Mouse (Mus musculus) small intestine, adult 2 months (tissue): ENCODE results near the gene Tmem51. TPM values are rescaled to one million over a fixed set of nuclear protein-coding genes. Genes with fewer than 3 reads are reported as not detected.
"Not testable (repeated sequence)": the region's sequence is repeated elsewhere in the genome, so short reads cannot be mapped to it uniquely, and the experiment has no call there.

Experiments
- H3K27ac ChIP-seq: fragments of 200-500 bp; 2 replicates; pipeline ENCODE4 v1.5.1; 2012; ENCODE audit warnings: low read depth, low read length, control low read depth, inconsistent platforms; ENCODE audit not compliant: insufficient read depth
- H3K27me3 ChIP-seq: fragments of 200-500 bp; 2 replicates; pipeline ENCODE4 v1.6.1; 2012; ENCODE audit warnings: mild to moderate bottlenecking, moderate library complexity, low read length, inconsistent platforms; ENCODE audit not compliant: control insufficient read depth, insufficient read depth
- H3K36me3 ChIP-seq: fragments of 200-500 bp; 2 replicates; pipeline ENCODE4 v1.6.1; 2012; ENCODE audit warnings: mild to moderate bottlenecking, low read length, control low read depth, inconsistent platforms; ENCODE audit not compliant: control insufficient read depth, insufficient read depth
- H3K4me1 ChIP-seq: fragments of 200-500 bp; 2 replicates; pipeline ENCODE4 v1.6.1; 2012; ENCODE audit warnings: low read length, inconsistent platforms, mixed read lengths; ENCODE audit not compliant: control insufficient read depth, insufficient read depth, insufficient read length
- H3K4me3 ChIP-seq: fragments of 200-500 bp; 2 replicates; pipeline ENCODE4 v1.5.1; 2012; ENCODE audit warnings: low read depth, mild to moderate bottlenecking, control low read depth, inconsistent platforms, low read length, moderate library complexity
- CTCF ChIP-seq: fragments of 200-500 bp; IDR thresholded peaks from 2 replicates; pipeline ENCODE4 v1.5.1; 2012; ENCODE audit warnings: low read depth, mild to moderate bottlenecking, control low read depth, inconsistent platforms, low read length, moderate library complexity, mixed read lengths; ENCODE audit not compliant: insufficient replicate concordance, insufficient read length; ENCODE audit errors: extremely low read depth
- POLR2A ChIP-seq: fragments of 200-500 bp; IDR thresholded peaks from 2 replicates; pipeline ENCODE4 v1.6.1; 2012; ENCODE audit warnings: low read depth, mild to moderate bottlenecking, control low read depth, inconsistent platforms, low read length, moderate library complexity
- WGBS: fragments of 180-500 bp; shearing (Covaris S2); methylation state at CpG from one replicate; pipeline ENCODE4 v1.1.7; 2018; 5-methylcytosine and 5-hydroxymethylcytosine counted together
- polyA plus RNA-seq: library from polyadenylated mRNA; depleted of rRNA; stranded (reverse); fragments of >200 nt; gene quantifications from 2 replicates; pipeline ENCODE4 v1.2.3, GENCODE M21; 2012

Gene Tmem51
- polyA plus RNA-seq, 1 experiment = 30.5 TPM

DNA sequence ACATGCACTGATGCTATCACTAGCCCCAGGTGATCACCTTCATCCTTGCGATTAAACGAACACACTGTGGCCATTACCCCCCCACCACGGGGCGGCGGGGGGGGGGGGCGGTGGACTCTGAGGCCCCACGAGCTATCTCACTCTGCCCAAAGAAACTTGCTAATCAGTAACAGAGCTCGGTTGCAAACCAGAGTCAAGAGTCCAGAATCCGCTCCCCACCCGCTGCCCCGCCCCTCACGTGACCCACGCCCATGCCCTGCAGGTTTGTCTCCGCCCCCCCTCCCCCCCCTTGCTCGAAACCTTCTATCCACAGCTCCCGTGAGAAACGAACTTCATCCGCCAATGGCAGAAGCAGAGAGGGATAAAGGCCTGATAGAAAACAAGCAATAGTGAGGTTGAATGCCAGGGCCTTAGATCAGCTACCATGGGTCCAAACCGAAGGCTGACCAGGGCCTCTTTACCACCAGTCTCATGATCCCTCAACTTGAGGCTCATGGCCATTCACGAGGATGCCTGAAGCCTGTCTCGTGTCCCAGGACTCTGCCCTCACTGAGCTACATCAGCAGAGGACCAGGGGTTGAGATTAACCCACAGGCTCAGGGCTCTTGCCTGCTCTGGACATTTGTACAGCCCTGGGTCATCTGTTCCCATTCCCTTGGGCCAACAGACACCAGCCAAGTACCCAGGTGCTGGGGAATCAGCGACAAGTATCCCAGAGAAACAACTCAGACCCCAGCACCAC is 31.5 kb downstream of the Tmem51 start:
- no peaks in the 10 kb centered on the region for H3K27me3 ChIP-seq
- peak overlapping the region; percentile 23; the same call in 1 of the 2 replicates for H3K4me3 ChIP-seq
- no peak for TF ChIP-seq POLR2A
- no peak for TF ChIP-seq CTCF
- H3K27ac ChIP-seq = peak overlapping the region; percentile 95
- 25% methylated on average over 22 of the region's 22 CpGs for WGBS
- peaks cover 54% of the 10 kb centered on the region for H3K4me1 ChIP-seq
- H3K36me3 ChIP-seq = no peaks in the 10 kb centered on the region

DNA sequence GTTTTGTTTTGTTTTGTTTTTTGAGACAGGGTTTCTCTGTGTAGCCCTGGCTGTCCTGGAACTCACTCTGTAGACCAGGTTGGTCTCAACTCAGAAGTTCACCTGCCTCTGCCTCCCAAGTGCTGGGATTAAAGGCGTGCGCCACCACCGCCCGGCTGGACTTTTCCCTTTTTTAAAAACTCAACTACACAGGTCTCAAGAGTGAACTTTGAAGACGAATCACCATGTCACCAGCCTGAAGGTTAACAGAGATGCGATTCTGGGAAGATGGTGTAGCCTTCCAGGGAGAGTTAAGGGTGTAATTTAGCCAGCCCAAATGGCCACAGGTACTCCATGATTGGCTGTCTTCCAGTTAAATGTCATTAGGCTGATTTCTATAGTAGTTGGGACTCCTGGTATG is 32.2 kb downstream of the Tmem51 start:
- H3K27ac ChIP-seq = peak overlapping the region; percentile 64
- H3K36me3 ChIP-seq, H3K27me3 ChIP-seq, H3K4me3 ChIP-seq: not testable (repeated sequence)
- WGBS = 43% methylated on average over 6 of the region's 6 CpGs
- peaks cover 61% of the 10 kb centered on the region for H3K4me1 ChIP-seq

DNA sequence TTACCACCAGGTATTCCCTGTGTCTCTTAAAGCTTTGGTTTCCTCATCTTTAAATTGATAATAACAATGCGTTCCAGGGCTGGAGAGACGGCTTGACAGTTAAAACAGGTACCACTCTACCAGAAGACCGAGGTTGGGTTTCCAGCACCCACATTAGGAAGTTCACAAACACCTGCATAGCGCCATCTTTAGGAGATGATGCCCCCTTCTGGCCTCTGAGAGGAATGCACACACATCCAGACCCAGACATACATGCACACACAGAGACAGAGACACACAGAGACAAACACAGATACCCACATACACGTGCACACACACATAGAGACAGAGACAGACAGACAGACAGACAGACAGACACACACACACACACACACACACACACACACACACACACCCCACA is 34.1 kb downstream of the Tmem51 start:
- no peak overlapping the region for H3K27ac ChIP-seq
- 97% methylated on average over 5 of the region's 5 CpGs for WGBS

DNA sequence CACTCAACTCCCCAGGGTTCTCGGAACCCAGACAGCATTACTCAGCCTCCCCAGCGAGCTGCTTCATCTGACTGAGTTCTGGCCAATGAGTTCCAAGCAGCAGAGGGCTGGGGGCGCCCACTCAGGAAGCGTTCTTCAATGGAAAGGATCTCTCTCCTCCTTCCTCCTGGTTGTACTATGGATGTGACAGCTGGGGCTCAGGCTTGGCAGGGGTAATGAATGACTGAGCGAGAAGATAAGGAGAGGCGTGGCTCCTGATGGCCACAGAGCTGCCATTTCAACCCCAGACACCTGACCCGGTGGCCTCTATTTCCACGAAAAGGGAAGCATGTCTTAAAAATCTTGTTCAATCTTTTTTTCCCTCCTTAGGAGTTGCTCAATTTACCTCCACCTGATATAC is 35.7 kb downstream of the Tmem51 start:
- peak overlapping the region; percentile 37 for H3K27ac ChIP-seq
- H3K27me3 ChIP-seq = no peaks in the 10 kb centered on the region
- WGBS = 23% methylated on average over 8 of the region's 8 CpGs
- TF ChIP-seq POLR2A (no peak), CTCF (no peak)
- H3K36me3 ChIP-seq = no peaks in the 10 kb centered on the region
- peaks cover 53% of the 10 kb centered on the region for H3K4me1 ChIP-seq
- no peak overlapping the region for H3K4me3 ChIP-seq

More for the DNA sequence above, 34.1 kb downstream of the Tmem51 start:
- Histone ChIP-seq H3K27me3 (no peaks in the 10 kb centered on the region), H3K4me3 (no peak overlapping the region), H3K36me3 (no peaks in the 10 kb centered on the region), H3K4me1 (peaks cover 61% of the 10 kb centered on the region)
- no peak for TF ChIP-seq POLR2A
- TF ChIP-seq CTCF = peak; percentile 14; the same call in 1 of the 2 replicates

DNA sequence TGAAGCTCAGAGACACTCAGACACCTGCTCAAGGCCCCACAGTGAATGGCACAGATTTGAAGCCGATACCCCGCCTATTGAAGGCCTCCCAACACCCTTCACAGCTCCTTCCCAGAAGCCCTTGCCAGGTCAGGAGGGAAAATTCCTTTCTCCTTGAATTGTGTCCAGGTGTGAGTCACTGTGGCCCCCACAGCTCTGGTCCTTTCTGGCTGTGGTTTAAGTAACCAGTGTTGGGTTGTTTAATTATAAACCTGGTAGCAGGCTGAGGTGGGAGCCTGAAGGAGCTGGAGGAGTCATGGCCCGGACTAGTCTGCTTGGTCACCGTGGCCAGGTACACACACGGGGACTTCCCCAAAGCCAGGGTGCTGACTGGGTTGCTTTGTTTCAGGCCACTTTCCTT is 37.1 kb downstream of the Tmem51 start:
- no peak for TF ChIP-seq POLR2A
- no peak for TF ChIP-seq CTCF
- Histone ChIP-seq H3K4me1 (peaks cover 53% of the 10 kb centered on the region), H3K36me3 (no peaks in the 10 kb centered on the region), H3K27ac (no peak overlapping the region), H3K4me3 (no peak overlapping the region), H3K27me3 (no peaks in the 10 kb centered on the region)
- WGBS = 50% methylated on average over 5 of the region's 5 CpGs

DNA sequence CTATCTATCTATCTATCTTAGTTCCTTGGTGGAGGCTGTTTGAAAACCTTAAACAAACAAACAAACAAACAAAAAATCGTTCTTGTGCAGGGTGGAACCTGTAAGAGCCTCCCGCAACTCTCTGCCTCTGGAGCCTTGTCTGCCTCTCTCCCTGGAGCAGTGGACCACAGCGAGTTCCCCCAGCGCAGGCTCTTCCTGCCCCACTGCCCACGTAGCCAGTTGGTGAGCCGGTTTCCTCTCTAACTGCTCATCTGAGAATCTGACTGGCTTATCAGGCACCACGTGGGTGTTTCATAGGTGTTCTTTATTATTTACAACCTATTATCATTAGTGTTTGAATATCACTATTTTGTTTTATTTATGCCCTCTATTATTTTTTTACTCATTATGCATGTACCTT is 37.6 kb downstream of the Tmem51 start:
- no peak overlapping the region for H3K27ac ChIP-seq
- no peak overlapping the region for H3K4me3 ChIP-seq
- TF ChIP-seq POLR2A (no peak), CTCF (no peak)
- peaks cover 53% of the 10 kb centered on the region for H3K4me1 ChIP-seq
- H3K27me3 ChIP-seq = no peaks in the 10 kb centered on the region
- 69% methylated on average over 7 of the region's 7 CpGs for WGBS
- no peaks in the 10 kb centered on the region for H3K36me3 ChIP-seq

DNA sequence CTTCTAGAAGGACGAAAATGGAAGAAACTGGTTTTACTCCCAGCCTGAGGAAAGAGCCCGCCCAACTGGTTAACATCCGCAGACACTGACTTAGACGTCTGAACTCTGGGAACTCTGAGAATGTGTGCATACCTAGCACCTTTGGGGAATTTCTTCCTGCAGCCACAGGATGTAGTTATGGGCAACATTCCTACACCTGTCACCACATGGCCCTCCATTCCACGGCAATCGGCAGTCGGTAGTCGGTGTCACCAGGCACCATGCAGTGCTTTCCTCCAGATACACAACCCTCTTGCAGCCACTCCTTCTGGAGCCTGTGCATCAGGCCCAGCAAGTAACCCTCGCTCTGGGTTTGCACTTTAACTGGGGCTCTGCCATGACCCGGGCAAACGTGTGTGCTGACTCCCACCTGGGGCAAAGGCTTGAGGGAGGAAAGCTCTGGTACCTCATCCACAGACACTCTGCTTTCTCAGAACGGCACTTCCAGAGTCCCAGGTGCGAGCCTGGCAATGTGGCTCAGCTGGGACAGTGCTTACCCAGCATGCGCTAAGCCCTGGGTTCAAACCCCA is 38.4 kb downstream of the Tmem51 start:
- H3K36me3 ChIP-seq = no peaks in the 10 kb centered on the region
- H3K4me1 ChIP-seq = peaks cover 46% of the 10 kb centered on the region
- H3K27me3 ChIP-seq = no peaks in the 10 kb centered on the region
- WGBS = 87% methylated on average over 14 of the region's 14 CpGs
- H3K27ac ChIP-seq = no peak overlapping the region
- H3K4me3 ChIP-seq = no peak overlapping the region
- TF ChIP-seq POLR2A (no peak), CTCF (no peak)
